Mouse (Mus musculus): Measurements from ENCODE around the gene Prok1.

Prok1 gene

GRCm38 (mm10) chr3:107239607-107240006 is at the start of gene Prok1:
Gene Prok1, minus strand, starts transcription at chr3:107239707.
- no peak for ATAC-seq (ENCODE audit: low TSS enrichment)

GRCm38 (mm10) chr3:107287346-107287745 is 47.8 kb upstream of the Prok1 start:
- ATAC-seq (ENCODE audit: low TSS enrichment) = no peak

GRCm38 (mm10) chr3:107286123-107286522 is 46.6 kb upstream of the Prok1 start:
- ATAC-seq (ENCODE audit: low TSS enrichment) = no peak

DNA sequence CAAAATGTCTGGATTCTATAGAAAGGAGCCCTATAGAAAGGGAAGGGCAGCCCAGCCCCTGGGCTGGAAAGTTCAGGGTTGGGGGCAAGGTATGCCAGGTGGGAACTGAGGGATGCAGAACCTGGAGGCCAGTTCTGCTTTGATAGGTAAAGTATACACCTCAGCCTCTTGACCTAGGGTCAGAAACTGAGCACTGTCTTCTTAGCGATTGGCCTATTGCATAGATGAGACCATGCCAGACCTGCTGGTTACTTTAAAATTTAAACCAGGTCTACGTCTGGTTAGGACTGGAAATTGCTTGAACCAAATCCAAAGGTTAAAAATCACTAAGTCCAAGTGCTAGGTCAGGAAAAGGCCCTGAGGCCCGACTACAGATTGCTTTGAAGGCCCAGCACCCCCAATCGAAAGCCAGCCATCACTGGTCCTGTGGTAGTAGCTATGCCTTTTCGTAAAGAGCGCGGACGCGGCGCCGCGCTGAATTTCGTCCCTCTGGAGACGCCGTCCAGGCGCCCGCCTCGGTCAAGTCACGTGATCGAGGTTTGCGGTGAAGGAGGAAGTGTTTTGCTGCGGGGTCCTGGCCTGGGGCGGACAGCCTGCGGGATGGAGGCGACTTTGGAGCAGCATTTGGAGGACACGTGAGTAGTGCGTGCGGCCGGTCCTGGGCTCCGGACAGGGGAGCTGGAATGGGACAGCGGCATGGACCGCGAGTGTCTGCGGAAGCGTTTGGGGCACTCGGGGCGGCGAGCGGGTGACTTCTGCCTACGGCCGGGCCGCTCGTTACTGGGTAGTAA is 39.2 kb upstream of the Prok1 start, which contains the start of gene Lamtor5:
Gene Lamtor5, plus strand, starts transcription at position 380 of the 791 bp plus-strand sequence.
- ATAC-seq (ENCODE audit: low TSS enrichment) = peak; percentile 85

GRCm38 (mm10) chr3:107276626-107277025 is 37.1 kb upstream of the Prok1 start:
- no peak for ATAC-seq (ENCODE audit: low TSS enrichment)

DNA sequence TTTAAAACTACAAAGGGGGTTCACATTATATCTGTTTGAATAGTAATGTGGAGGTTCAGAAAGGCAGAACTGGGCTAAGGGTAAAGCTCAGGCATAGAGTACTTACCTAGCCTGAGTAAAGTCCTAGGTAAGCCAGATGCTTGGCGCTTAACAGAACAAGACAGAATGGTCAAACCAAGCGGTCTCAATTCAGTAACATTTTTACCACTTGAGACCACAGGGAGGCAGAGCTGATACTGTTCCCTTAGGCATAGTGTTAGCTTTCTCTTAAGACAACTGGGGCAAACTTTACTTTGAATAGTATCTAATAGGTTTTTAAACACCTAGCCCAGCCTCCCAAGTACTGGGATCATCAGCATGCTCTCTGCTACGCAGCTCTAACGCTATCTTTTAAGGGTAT is 36.5 kb upstream of the Prok1 start:
- no peak for ATAC-seq (ENCODE audit: low TSS enrichment)

- ATAC-seq (ENCODE audit: low TSS enrichment) = no peak
Measured at GRCm38 (mm10) chr3:107275351-107275750, 35.8 kb upstream of the Prok1 start.

DNA sequence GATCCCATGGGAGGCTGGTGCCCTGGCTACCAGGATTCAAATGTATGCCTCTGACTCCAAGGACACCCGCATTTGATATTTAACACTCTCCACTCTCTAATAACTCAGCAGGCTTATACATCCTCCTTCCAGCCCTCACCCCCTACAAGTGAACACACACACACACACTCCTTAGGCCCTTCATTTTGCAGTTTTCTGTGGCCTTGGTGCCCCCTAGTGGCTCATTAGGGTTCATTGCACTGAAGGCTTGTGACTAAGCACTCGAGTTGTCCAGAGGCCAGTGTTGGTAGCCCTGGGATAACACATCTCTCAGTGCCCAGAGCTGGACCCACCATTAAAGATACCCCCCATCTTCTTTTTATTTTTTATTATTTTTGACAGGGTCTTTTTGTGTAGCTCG is 34.3 kb upstream of the Prok1 start:
- ATAC-seq (ENCODE audit: low TSS enrichment) = peak; percentile 90

- ATAC-seq (ENCODE audit: low TSS enrichment) = no peak
Measured at GRCm38 (mm10) chr3:107272433-107272832, 32.9 kb upstream of the Prok1 start.

- no peak for ATAC-seq (ENCODE audit: low TSS enrichment)
Measured at GRCm38 (mm10) chr3:107266814-107267345, 27.4 kb upstream of the Prok1 start.

GRCm38 (mm10) chr3:107261851-107262165 is 22.3 kb upstream of the Prok1 start:
- no peak for ATAC-seq (ENCODE audit: low TSS enrichment)

- peak; percentile 88 for ATAC-seq (ENCODE audit: low TSS enrichment)
Measured at GRCm38 (mm10) chr3:107260956-107261850, 21.7 kb upstream of the Prok1 start.

GRCm38 (mm10) chr3:107257924-107258323 is 18.4 kb upstream of the Prok1 start:
- ATAC-seq (ENCODE audit: low TSS enrichment) = peak; percentile 20; the same call in 1 of the 2 replicates

DNA sequence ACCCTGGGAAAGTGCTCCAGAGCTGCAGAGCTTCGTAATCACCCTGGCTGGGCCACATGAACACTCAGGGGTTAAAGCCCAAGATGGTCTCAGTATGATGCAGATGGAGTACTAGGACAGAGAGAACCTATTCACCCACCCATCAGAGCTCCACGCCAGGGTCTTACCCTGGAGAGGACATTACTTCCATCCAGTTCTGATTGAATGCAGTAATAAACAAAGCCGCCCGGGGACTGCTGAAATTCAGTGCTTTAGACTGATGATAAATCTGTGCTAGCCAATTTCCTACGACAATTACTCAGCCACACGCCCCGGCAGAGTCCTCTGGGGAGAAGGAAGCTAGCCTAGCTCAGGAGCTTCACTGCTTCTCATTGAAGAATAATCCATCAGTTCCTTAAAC is 17.2 kb upstream of the Prok1 start:
- no peak for ATAC-seq (ENCODE audit: low TSS enrichment)

DNA sequence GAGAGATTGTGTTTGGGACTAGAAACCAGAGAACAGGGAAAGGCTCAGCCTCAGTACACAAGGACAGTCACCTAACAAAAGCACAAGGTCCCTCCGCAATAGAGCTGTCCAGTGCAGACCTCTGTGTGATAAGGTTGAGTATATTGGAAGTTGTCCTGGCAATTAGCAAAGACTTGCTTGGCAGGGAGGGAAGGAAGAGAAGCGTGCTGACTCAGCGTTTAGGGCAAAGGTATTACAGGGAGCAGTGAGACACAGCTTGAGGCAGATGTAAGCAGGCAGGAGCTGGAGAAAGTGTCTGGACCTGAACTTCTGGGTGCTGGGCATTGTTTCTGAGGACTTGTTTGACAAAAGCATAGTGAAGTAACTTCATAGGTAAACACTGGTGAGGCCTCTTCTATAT is 16.5 kb upstream of the Prok1 start:
- no peak for ATAC-seq (ENCODE audit: low TSS enrichment)

DNA sequence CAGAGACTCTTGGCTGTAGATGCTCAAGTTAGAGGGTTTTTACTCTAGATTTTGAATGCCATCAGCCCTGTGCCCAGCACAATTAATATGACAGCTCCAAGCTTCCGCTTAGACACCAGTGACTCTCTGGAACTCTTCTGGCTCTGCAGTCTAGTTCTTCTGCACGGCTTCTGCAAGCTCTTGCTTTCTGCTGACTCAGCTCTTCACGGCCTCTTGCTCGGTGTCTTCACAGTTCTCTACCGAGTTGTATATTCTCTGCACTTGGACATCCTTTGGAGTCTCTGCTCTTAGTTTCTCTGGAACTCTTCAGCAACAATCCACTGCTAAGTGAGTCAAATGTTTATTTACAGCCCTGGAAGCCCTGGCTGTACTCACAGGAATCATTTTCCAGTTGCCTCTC is 14.4 kb upstream of the Prok1 start:
- peak; percentile 56; the same call in 1 of the 2 replicates for ATAC-seq (ENCODE audit: low TSS enrichment)

DNA sequence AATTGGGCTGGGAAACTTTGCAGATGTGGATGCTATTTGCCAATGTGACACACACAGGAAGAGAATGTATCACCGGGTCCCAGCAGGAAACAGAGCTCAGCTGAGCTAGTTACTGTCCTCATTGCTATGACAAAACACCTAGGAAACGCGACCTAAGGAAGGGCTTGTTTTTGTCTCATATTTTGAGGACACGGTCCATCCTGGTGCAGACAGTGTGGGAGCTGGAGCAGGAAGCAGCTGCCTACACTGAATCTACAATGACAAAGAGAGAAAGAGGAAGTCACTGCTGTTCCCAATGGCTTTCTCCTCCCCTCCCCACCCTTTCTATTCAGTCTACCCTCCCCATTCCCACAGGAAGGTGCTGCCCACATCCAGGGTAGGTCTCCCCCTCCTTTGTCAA is 12.5 kb upstream of the Prok1 start:
- peak; percentile 21; the same call in 1 of the 2 replicates for ATAC-seq (ENCODE audit: low TSS enrichment)

DNA sequence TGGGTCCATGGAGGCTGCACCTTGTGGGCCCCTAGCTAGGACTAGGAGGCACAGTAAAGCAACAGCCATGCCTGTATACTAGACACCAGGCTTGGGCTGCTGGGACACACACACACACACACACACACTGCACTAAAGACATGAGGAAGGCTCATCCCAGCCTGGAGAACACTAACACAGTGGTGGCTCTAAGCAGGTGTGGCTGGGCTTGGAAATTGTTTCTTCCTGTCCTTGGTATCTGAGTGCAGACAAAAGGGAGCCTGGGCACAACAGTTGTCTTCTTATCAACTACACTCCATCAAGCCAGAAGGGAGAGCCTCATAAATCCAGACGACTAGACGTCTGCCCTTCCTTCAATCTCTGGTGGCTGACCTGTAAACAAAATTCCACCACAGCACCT is 10.8 kb upstream of the Prok1 start:
- ATAC-seq (ENCODE audit: low TSS enrichment) = no peak

DNA sequence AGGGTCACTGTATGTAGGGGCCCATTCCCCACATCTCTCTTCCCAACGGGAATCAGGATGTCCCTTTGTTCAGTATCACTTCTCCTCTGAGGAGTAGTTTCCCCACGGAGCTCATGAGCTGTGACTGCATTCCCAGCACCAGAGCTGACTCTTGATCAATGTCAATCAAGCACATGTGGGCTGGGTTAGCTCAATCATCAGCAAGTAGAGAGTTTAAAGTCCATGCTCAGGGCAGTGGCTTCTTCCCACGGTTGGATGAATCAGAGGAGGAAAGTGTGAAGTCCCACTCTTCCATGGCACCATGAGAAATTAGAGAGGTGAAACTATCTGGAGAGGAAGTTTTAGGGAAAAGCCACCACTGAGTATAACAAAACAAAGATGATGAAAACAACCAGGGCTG is 9.5 kb upstream of the Prok1 start:
- no peak for ATAC-seq (ENCODE audit: low TSS enrichment)

GRCm38 (mm10) chr3:107246876-107247275 is 7.4 kb upstream of the Prok1 start:
- no peak for ATAC-seq (ENCODE audit: low TSS enrichment)

DNA sequence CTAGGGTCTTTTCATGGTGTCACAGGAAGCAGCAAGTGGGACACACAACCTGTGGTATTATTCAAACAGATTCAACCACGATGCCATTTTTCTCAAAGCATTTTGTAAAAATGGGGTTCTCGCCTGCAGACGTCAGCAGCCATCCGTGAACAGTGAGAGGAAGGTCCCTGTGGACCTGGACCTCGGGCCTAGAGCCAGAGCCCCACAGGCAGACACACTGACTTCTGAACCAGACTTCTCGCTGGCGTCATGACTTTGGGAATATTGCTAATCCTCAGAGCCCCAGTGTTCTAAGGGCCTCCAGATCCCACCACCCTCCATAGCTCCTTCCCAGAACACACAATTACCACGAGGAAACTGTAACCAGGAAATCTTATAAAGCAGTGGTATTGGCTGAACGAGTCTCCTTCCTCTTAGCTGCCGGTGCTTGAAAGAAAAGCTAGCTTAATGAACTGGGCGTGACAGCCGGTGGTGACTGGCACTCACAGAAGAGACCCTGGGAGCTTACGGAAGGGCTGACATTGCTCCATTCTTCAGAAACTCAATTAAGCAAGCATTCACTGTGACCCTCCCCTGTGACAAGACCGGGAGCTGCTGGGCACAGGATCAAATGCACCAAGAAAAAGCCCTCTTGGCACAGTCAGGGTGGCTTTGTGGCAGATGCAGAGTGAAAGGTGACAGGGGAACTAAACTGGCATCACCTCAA is 2.0 kb upstream of the Prok1 start:
- ATAC-seq (ENCODE audit: low TSS enrichment) = no peak

DNA sequence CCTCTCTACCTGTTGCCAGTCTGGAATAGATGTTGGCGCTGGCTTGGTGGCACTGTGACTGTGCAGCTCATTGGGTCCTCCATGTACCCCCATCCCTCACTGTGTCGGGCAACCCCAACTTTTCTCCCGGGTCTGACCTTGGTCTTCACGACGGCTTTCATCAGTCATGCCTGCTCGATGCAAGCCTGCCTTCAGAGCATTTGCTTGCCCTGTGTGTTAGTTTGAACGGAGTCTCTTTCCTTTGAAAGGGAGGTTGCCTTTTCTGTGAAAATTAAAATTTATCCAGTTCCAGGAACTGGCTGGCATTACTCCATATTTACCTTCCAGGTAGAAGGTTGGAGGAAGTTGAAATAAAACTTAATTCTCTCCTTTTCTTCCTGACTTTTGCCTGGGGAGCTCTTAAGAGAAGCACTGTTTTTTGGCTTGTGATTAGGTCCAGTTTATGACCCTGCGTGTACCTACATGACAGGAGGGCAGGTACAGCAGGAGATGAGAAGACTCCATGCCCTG is 981 bp downstream of the Prok1 start:
- no peak for ATAC-seq (ENCODE audit: low TSS enrichment)

Data from frontal cortex, adult (tissue).